Mouse (Mus musculus) hindbrain, embryonic 16.5 days (tissue): ENCODE results near the gene Olfr1505. TPM values are rescaled to one million over a fixed set of nuclear protein-coding genes. Genes with fewer than 3 reads are reported as not detected.

Experiments used
- ATAC-seq: fragments of 200-750 bp; cut with Nextera tagmentation; 2 replicates; pipeline ENCODE4 v1.8.0; 2017; ENCODE audit warnings: moderate TSS enrichment, moderate library complexity
- H3K27ac ChIP-seq: fragments of 300-500 bp; sonication (generic); 2 replicates; pipeline ENCODE4 v1.5.1; 2014; ENCODE audit warnings: low read depth, mild to moderate bottlenecking, control low read depth, low read length, moderate library complexity
- H3K27me3 ChIP-seq: fragments of 300-500 bp; sonication (generic); replicated peaks from 2 replicates; pipeline ENCODE4 v1.6.1; 2014; ENCODE audit warnings: low read length; ENCODE audit not compliant: control insufficient read depth, insufficient read depth
- H3K36me3 ChIP-seq: fragments of 300-500 bp; sonication (generic); 2 replicates; pipeline ENCODE4 v1.6.1; 2014; ENCODE audit warnings: mild to moderate bottlenecking, low read length, moderate library complexity, mixed read lengths; ENCODE audit not compliant: control insufficient read depth, insufficient read depth
- H3K4me1 ChIP-seq: fragments of 300-500 bp; sonication (generic); 2 replicates; pipeline ENCODE4 v1.6.1; 2014; ENCODE audit warnings: low read depth, low read length; ENCODE audit not compliant: control insufficient read depth, insufficient read depth
- H3K4me2 ChIP-seq: fragments of 300-500 bp; sonication (generic); 2 replicates; pipeline ENCODE4 v1.6.1; 2014; ENCODE audit warnings: mild to moderate bottlenecking, low read length, control low read depth, moderate library complexity
- H3K4me3 ChIP-seq: fragments of 300-500 bp; sonication (generic); 2 replicates; pipeline ENCODE4 v1.5.1; 2014; ENCODE audit warnings: mild to moderate bottlenecking, low read length, control low read depth, moderate library complexity
- H3K9ac ChIP-seq: fragments of 300-500 bp; sonication (generic); 2 replicates; pipeline ENCODE4 v1.6.1; 2014; ENCODE audit warnings: low read depth, mild to moderate bottlenecking, control low read depth, low read length, moderate library complexity
- H3K9me3 ChIP-seq: fragments of 300-500 bp; sonication (generic); 2 replicates; pipeline ENCODE4 v1.6.1; 2014; ENCODE audit warnings: mild to moderate bottlenecking, low read length, moderate library complexity; ENCODE audit not compliant: control insufficient read depth
- WGBS: fragments of 180-500 bp; shearing (Covaris S2); extraction: QIAGEN DNeasy Blood & Tissue Kit; methylation state at CpG from one replicate; pipeline ENCODE4 v1.1.7; 2014; 5-methylcytosine and 5-hydroxymethylcytosine counted together
- polyA plus RNA-seq: library from polyadenylated mRNA; unstranded; fragments of >200 nt; fragmentation: Nextera tagmentation; extraction: Ambion mirVana; gene quantifications from 2 replicates; pipeline ENCODE4 v1.2.1, GENCODE M21; 2015

Gene Olfr1505
- not detected in 2 replicates for polyA plus RNA-seq

- no peaks in the 10 kb centered on the region for H3K36me3 ChIP-seq
- WGBS = 83% methylated on average over 2 of the region's 2 CpGs
- no peaks in the 10 kb centered on the region for H3K27me3 ChIP-seq
- no peak within 1 kb of the TSS for H3K27ac ChIP-seq
- no peaks in the 10 kb centered on the region for H3K4me1 ChIP-seq
- H3K4me3 ChIP-seq = no peak within 1 kb of the TSS
- H3K9ac ChIP-seq = no peak within 1 kb of the TSS
- H3K9me3 ChIP-seq = no peaks in the 10 kb centered on the region
- no peak for ATAC-seq
- H3K4me2 ChIP-seq = no peak within 1 kb of the TSS
Observed at GRCm38 (mm10) chr19:13913230-13913629, at the start of gene Olfr1505. TSS of gene Olfr1505 (plus strand) at chr19:13913530.

GRCm38 (mm10) chr19:13897828-13898227 is 15.5 kb upstream of the Olfr1505 start, which contains the start of gene Olfr1504:
TSS of gene Olfr1504 (minus strand) at chr19:13897928.
- WGBS = 82% methylated on average over 1 of the region's 1 CpGs
- Histone ChIP-seq H3K9me3 (no peaks in the 10 kb centered on the region), H3K27ac (no peak within 1 kb of the TSS), H3K4me2 (no peak within 1 kb of the TSS), H3K27me3 (no peaks in the 10 kb centered on the region), H3K36me3 (no peaks in the 10 kb centered on the region), H3K4me1 (no peaks in the 10 kb centered on the region), H3K9ac (no peak within 1 kb of the TSS), H3K4me3 (no peak within 1 kb of the TSS)
- ATAC-seq = no peak

Other genes with a start within 250 kb of the Olfr1505 start
- not detected in 2 replicates for gene Olfr1491, start 216.3 kb upstream of the Olfr1505 start, polyA plus RNA-seq
- gene Olfr1493-ps1, start 190.3 kb upstream of the Olfr1505 start, polyA plus RNA-seq = not detected in 2 replicates
- not detected in 2 replicates for gene Olfr1494, start 173.8 kb upstream of the Olfr1505 start, polyA plus RNA-seq
- gene Olfr1495, start 148.9 kb upstream of the Olfr1505 start, polyA plus RNA-seq = not detected in 2 replicates
- not detected in 2 replicates for gene Olfr1496, start 135.7 kb upstream of the Olfr1505 start, polyA plus RNA-seq
- not detected in 2 replicates for gene Olfr1497, start 115.3 kb upstream of the Olfr1505 start, polyA plus RNA-seq
- gene Olfr1499, start 94.1 kb upstream of the Olfr1505 start, polyA plus RNA-seq = not detected in 2 replicates
- gene Olfr1500, start 83.0 kb upstream of the Olfr1505 start, polyA plus RNA-seq = not detected in 2 replicates
- gene Olfr1501, start 62.8 kb upstream of the Olfr1505 start, polyA plus RNA-seq = not detected in 2 replicates
- gene Olfr1502, start 51.7 kb upstream of the Olfr1505 start, polyA plus RNA-seq = not detected in 2 replicates
- gene Olfr1504, start 15.6 kb upstream of the Olfr1505 start, polyA plus RNA-seq = not detected in 2 replicates